Mouse (Mus musculus): Measurements from ENCODE around the gene Gpr183.

The Gpr183 gene

GRCm38 (mm10) chr14:121957176-121957871 is 7.7 kb downstream of the Gpr183 start:
- DNase-seq (ENCODE audit: low spot score in 2 of 2) = no peak

GRCm38 (mm10) chr14:121956291-121956690 is 8.7 kb downstream of the Gpr183 start:
- DNase-seq (ENCODE audit: low spot score in 2 of 2) = no peak

GRCm38 (mm10) chr14:121955176-121955795 is 9.7 kb downstream of the Gpr183 start:
- DNase-seq (ENCODE audit: low spot score in 2 of 2) = no peak

- DNase-seq (ENCODE audit: low spot score in 2 of 2) = no peak
Measured at GRCm38 (mm10) chr14:121954608-121955007, 10.4 kb downstream of the Gpr183 start.

- DNase-seq (ENCODE audit: low spot score in 2 of 2) = no peak
Measured at GRCm38 (mm10) chr14:121954129-121954528, 10.9 kb downstream of the Gpr183 start.

GRCm38 (mm10) chr14:121952046-121952400 is 13.0 kb downstream of the Gpr183 start:
- no peak for DNase-seq (ENCODE audit: low spot score in 2 of 2)

GRCm38 (mm10) chr14:121951399-121952045 is 13.5 kb downstream of the Gpr183 start:
- no peak for DNase-seq (ENCODE audit: low spot score in 2 of 2)

- DNase-seq (ENCODE audit: low spot score in 2 of 2) = no peak
Measured at GRCm38 (mm10) chr14:121949897-121950296, 15.1 kb downstream of the Gpr183 start.

- DNase-seq (ENCODE audit: low spot score in 2 of 2) = no peak
Measured at GRCm38 (mm10) chr14:121949436-121949835, 15.6 kb downstream of the Gpr183 start.

- DNase-seq (ENCODE audit: low spot score in 2 of 2) = no peak
Measured at GRCm38 (mm10) chr14:121947966-121948365, 17.0 kb downstream of the Gpr183 start.

GRCm38 (mm10) chr14:121947201-121947760 is 17.7 kb downstream of the Gpr183 start:
- no peak for DNase-seq (ENCODE audit: low spot score in 2 of 2)

- DNase-seq (ENCODE audit: low spot score in 2 of 2) = no peak
Measured at GRCm38 (mm10) chr14:121946728-121947127, 18.3 kb downstream of the Gpr183 start.

- no peak for DNase-seq (ENCODE audit: low spot score in 2 of 2)
Measured at GRCm38 (mm10) chr14:121946131-121946530, 18.9 kb downstream of the Gpr183 start.

GRCm38 (mm10) chr14:121939582-121939981 is 25.4 kb downstream of the Gpr183 start:
- DNase-seq (ENCODE audit: low spot score in 2 of 2) = no peak

GRCm38 (mm10) chr14:121938256-121939191 is 26.5 kb downstream of the Gpr183 start:
- DNase-seq (ENCODE audit: low spot score in 2 of 2) = no peak

- DNase-seq (ENCODE audit: low spot score in 2 of 2) = no peak
Measured at GRCm38 (mm10) chr14:121937601-121938255, 27.3 kb downstream of the Gpr183 start.

- DNase-seq (ENCODE audit: low spot score in 2 of 2) = no peak
Measured at GRCm38 (mm10) chr14:121936856-121937255, 28.1 kb downstream of the Gpr183 start.

- no peak for DNase-seq (ENCODE audit: low spot score in 2 of 2)
Measured at GRCm38 (mm10) chr14:121936356-121936755, 28.6 kb downstream of the Gpr183 start.

GRCm38 (mm10) chr14:121934597-121934946 is 30.4 kb downstream of the Gpr183 start:
- no peak for DNase-seq (ENCODE audit: low spot score in 2 of 2)

- DNase-seq (ENCODE audit: low spot score in 2 of 2) = no peak
Measured at GRCm38 (mm10) chr14:121933906-121934596, 30.9 kb downstream of the Gpr183 start.

- no peak for DNase-seq (ENCODE audit: low spot score in 2 of 2)
Measured at GRCm38 (mm10) chr14:121932180-121932579, 32.8 kb downstream of the Gpr183 start.
